Mouse (Mus musculus): ENCODE measurements around the gene Tdrd7. TPM values are rescaled to one million over a fixed set of nuclear protein-coding genes. Genes with fewer than 3 reads are reported as not detected.
A peak's percentile ranks its signal among the peaks of the same experiment; 100 is the strongest.

Gene Tdrd7
- polyA plus RNA-seq, 1 experiment from 2014 or later, result 9.6 TPM

DNA sequence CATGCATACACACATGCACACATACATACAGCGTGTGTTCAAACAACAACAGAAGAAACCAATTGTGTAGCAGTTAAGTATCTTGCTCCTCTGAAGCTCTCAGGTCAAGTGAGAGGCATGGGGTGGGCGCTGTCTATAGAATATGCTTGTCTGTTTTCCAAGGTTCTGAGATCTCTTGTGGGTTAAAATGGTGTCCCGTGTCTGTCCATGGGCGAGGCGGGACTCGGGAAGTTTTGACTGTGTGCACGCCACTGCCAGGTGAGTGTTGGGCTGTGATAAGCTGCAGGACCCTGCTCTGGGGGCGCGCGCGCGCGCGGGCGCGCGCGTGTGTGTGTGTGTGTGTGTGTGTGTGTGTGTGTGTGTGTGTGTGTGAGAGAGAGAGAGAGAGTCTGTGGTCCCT is 13.3 kb upstream of the Tdrd7 start:
- Histone ChIP-seq H3K4me1 (replicated peaks; ENCODE audit: control insufficient read depth, insufficient read depth, low read length) (no peaks in the 10 kb centered on the region), H3K27ac (ENCODE audit: low read depth, low read length) (no peak overlapping the region), H3K36me3 (ENCODE audit: control insufficient read depth, insufficient read depth, low read length) (no peaks in the 10 kb centered on the region), H3K9me3 (ENCODE audit: control insufficient read depth, low read length) (no peaks in the 10 kb centered on the region), H3K4me2 (ENCODE audit: low read depth, low read length, severe bottlenecking) (no peak overlapping the region), H3K27me3 (ENCODE audit: control insufficient read depth, insufficient read depth, low read length) (no peaks in the 10 kb centered on the region), H3K9ac (ENCODE audit: low read length) (no peak overlapping the region), H3K4me3 (ENCODE audit: low read depth, low read length) (no peak overlapping the region)
- WGBS, result 94% methylated on average over 18 of the region's 18 CpGs
- ATAC-seq (replicated peaks; ENCODE audit: low FRiP score), result no peak
- DNase-seq (ENCODE audit: low spot score), result no peak

DNA sequence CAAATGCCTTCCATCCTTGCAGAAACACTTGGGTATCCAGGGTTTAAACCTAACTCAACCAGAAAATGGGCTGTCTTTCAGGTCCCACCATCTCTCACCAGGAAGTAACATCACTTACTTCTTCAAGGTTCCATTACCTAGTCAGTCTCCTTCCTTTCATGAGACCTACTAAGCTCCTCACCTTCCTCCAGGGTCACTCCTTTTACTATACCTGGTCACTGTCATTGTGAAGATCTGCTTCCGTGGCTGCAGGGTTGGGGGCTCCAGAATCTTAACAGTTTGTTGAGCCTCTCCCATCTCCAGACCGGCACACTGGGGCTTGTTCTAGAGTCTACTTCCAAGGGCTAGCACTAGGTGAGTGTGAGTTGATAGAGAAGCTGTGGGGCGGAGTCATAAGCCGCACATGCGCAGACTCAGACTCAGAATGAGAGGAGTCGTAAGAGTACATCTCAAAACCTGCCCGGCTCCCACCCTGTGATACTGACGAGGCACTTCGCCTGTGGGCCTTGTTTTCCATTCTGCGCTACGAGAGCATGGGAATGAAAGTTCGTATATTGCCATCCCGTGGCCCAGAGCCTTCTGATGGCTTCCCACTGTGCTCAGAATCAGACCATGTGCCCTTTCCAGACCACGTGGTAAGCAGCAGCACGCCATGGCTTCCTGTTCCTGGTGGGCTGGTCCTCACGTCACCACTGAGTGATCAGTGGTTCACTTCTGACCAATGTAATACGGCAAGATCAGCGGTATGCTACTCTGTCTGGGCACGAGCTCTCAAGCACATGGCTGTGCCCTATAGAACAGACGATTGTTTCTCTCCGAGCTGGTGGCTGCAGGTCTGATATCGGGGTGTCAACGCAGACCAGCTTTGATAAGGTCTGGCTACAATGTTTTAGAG is 11.9 kb upstream of the Tdrd7 start:
- WGBS, result 94% methylated on average over 23 of the region's 23 CpGs
- Histone ChIP-seq H3K27ac (ENCODE audit: low read depth, low read length) (no peak overlapping the region), H3K9me3 (ENCODE audit: control insufficient read depth, low read length) (no peaks in the 10 kb centered on the region), H3K36me3 (ENCODE audit: control insufficient read depth, insufficient read depth, low read length) (no peaks in the 10 kb centered on the region), H3K9ac (ENCODE audit: low read length) (no peak overlapping the region), H3K4me3 (ENCODE audit: low read depth, low read length) (no peak overlapping the region), H3K27me3 (ENCODE audit: control insufficient read depth, insufficient read depth, low read length) (no peaks in the 10 kb centered on the region), H3K4me1 (replicated peaks; ENCODE audit: control insufficient read depth, insufficient read depth, low read length) (no peaks in the 10 kb centered on the region), H3K4me2 (ENCODE audit: low read depth, low read length, severe bottlenecking) (no peak overlapping the region)
- no peak for DNase-seq (ENCODE audit: low spot score)
- ATAC-seq (replicated peaks; ENCODE audit: low FRiP score), result no peak

DNA sequence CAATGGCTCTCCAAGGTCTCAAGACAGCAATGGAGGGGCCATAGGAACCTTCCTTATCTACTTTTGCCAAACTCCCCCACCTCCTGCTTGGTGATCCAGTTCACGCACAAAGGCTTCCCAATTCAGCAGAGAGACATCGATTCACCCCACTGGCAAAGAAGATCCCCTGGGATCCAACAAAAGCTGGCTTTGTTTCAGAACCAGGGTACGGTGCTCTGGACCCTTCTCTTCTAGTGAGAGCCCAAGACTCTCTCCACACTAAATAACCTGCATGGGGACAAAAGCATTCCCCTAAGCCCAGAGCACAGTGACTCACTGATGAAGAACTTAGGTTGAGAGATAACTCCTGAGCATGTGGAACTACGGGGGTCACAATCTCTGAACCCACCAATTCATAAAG is 9.9 kb upstream of the Tdrd7 start:
- no peaks in the 10 kb centered on the region for H3K27me3 ChIP-seq (ENCODE audit: control insufficient read depth, insufficient read depth, low read length)
- H3K4me2 ChIP-seq (ENCODE audit: low read depth, low read length, severe bottlenecking), result no peak overlapping the region
- ATAC-seq (replicated peaks; ENCODE audit: low FRiP score) (no peak), DNase-seq (ENCODE audit: low spot score) (no peak)
- WGBS, result 82% methylated on average over 4 of the region's 4 CpGs
- H3K4me1 ChIP-seq (replicated peaks; ENCODE audit: control insufficient read depth, insufficient read depth, low read length), result no peaks in the 10 kb centered on the region
- no peak overlapping the region for H3K4me3 ChIP-seq (ENCODE audit: low read depth, low read length)
- H3K27ac ChIP-seq (ENCODE audit: low read depth, low read length), result no peak overlapping the region
- H3K9me3 ChIP-seq (ENCODE audit: control insufficient read depth, low read length), result no peaks in the 10 kb centered on the region
- H3K9ac ChIP-seq (ENCODE audit: low read length), result no peak overlapping the region
- no peaks in the 10 kb centered on the region for H3K36me3 ChIP-seq (ENCODE audit: control insufficient read depth, insufficient read depth, low read length)

DNA sequence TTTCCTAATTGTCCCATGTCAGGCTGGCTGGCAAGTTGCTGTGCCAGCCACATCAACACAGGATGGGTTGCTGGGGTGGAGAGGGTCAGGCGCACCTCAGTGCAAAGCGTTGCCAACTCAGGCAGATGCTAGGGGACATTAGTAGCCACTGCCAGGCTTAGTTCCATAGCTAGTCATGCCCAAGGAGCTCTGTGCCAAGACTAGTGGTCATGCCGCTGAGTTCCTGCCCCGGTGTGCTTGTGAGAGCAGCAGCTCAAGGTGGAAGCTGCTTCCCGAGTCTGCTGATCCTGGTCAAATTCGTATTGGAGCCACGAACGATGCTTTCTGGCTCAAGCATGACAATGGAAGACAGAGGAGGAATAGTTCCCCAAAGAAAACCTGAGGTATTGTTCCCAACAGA is 9.0 kb upstream of the Tdrd7 start:
- H3K9me3 ChIP-seq (ENCODE audit: control insufficient read depth, low read length), result no peaks in the 10 kb centered on the region
- H3K4me2 ChIP-seq (ENCODE audit: low read depth, low read length, severe bottlenecking), result no peak overlapping the region
- no peak overlapping the region for H3K9ac ChIP-seq (ENCODE audit: low read length)
- H3K36me3 ChIP-seq (ENCODE audit: control insufficient read depth, insufficient read depth, low read length), result no peaks in the 10 kb centered on the region
- no peaks in the 10 kb centered on the region for H3K4me1 ChIP-seq (replicated peaks; ENCODE audit: control insufficient read depth, insufficient read depth, low read length)
- no peak overlapping the region for H3K4me3 ChIP-seq (ENCODE audit: low read depth, low read length)
- ATAC-seq (replicated peaks; ENCODE audit: low FRiP score) (no peak), DNase-seq (ENCODE audit: low spot score) (no peak)
- no peaks in the 10 kb centered on the region for H3K27me3 ChIP-seq (ENCODE audit: control insufficient read depth, insufficient read depth, low read length)
- 89% methylated on average over 8 of the region's 8 CpGs for WGBS
- no peak overlapping the region for H3K27ac ChIP-seq (ENCODE audit: low read depth, low read length)

- no peak for ATAC-seq (replicated peaks; ENCODE audit: low FRiP score)
- no peaks in the 10 kb centered on the region for H3K36me3 ChIP-seq (ENCODE audit: control insufficient read depth, insufficient read depth, low read length)
- no peak overlapping the region for H3K4me2 ChIP-seq (ENCODE audit: low read depth, low read length, severe bottlenecking)
- no peaks in the 10 kb centered on the region for H3K9me3 ChIP-seq (ENCODE audit: control insufficient read depth, low read length)
- no peak for DNase-seq (ENCODE audit: low spot score)
- H3K9ac ChIP-seq (ENCODE audit: low read length), result no peak overlapping the region
- no peaks in the 10 kb centered on the region for H3K4me1 ChIP-seq (replicated peaks; ENCODE audit: control insufficient read depth, insufficient read depth, low read length)
- 100% methylated on average over 4 of the region's 4 CpGs for whole genome bisulfite sequencing
- no peak overlapping the region for H3K27ac ChIP-seq (ENCODE audit: low read depth, low read length)
- H3K27me3 ChIP-seq (ENCODE audit: control insufficient read depth, insufficient read depth, low read length), result no peaks in the 10 kb centered on the region
- H3K4me3 ChIP-seq (ENCODE audit: low read depth, low read length), result no peak overlapping the region
These were observed 8.4 kb upstream of the Tdrd7 start for GRCm38 (mm10) chr4:45956706-45957105.

- ATAC-seq (replicated peaks; ENCODE audit: low FRiP score) (no peak), DNase-seq (ENCODE audit: low spot score) (no peak)
- H3K27ac ChIP-seq (ENCODE audit: low read depth, low read length), result no peak overlapping the region
- peaks cover 14% of the 10 kb centered on the region for H3K4me1 ChIP-seq (replicated peaks; ENCODE audit: control insufficient read depth, insufficient read depth, low read length)
- no peak overlapping the region for H3K4me2 ChIP-seq (ENCODE audit: low read depth, low read length, severe bottlenecking)
- no peaks in the 10 kb centered on the region for H3K36me3 ChIP-seq (ENCODE audit: control insufficient read depth, insufficient read depth, low read length)
- WGBS, result 40% methylated on average over 13 of the region's 13 CpGs
- no peaks in the 10 kb centered on the region for H3K9me3 ChIP-seq (ENCODE audit: control insufficient read depth, low read length)
- no peak overlapping the region for H3K4me3 ChIP-seq (ENCODE audit: low read depth, low read length)
- no peak overlapping the region; the same call in 1 of the 2 replicates for H3K9ac ChIP-seq (ENCODE audit: low read length)
- H3K27me3 ChIP-seq (ENCODE audit: control insufficient read depth, insufficient read depth, low read length), result no peaks in the 10 kb centered on the region
These were observed 758 bp downstream of the Tdrd7 start for GRCm38 (mm10) chr4:45965737-45966447.

GRCm38 (mm10) chr4:45966716-45967115 is 1.6 kb downstream of the Tdrd7 start:
- WGBS, result 17% methylated on average over 6 of the region's 6 CpGs
- no peak overlapping the region for H3K9ac ChIP-seq (ENCODE audit: low read length)
- H3K4me2 ChIP-seq (ENCODE audit: low read depth, low read length, severe bottlenecking), result no peak overlapping the region
- H3K27ac ChIP-seq (ENCODE audit: low read depth, low read length), result no peak overlapping the region
- DNase-seq (ENCODE audit: low spot score), result no peak
- no peaks in the 10 kb centered on the region for H3K9me3 ChIP-seq (ENCODE audit: control insufficient read depth, low read length)
- peaks cover 14% of the 10 kb centered on the region for H3K4me1 ChIP-seq (replicated peaks; ENCODE audit: control insufficient read depth, insufficient read depth, low read length)
- H3K4me3 ChIP-seq (ENCODE audit: low read depth, low read length), result no peak overlapping the region
- H3K36me3 ChIP-seq (ENCODE audit: control insufficient read depth, insufficient read depth, low read length), result no peaks in the 10 kb centered on the region
- H3K27me3 ChIP-seq (ENCODE audit: control insufficient read depth, insufficient read depth, low read length), result no peaks in the 10 kb centered on the region
- no peak for ATAC-seq (replicated peaks; ENCODE audit: low FRiP score)

DNA sequence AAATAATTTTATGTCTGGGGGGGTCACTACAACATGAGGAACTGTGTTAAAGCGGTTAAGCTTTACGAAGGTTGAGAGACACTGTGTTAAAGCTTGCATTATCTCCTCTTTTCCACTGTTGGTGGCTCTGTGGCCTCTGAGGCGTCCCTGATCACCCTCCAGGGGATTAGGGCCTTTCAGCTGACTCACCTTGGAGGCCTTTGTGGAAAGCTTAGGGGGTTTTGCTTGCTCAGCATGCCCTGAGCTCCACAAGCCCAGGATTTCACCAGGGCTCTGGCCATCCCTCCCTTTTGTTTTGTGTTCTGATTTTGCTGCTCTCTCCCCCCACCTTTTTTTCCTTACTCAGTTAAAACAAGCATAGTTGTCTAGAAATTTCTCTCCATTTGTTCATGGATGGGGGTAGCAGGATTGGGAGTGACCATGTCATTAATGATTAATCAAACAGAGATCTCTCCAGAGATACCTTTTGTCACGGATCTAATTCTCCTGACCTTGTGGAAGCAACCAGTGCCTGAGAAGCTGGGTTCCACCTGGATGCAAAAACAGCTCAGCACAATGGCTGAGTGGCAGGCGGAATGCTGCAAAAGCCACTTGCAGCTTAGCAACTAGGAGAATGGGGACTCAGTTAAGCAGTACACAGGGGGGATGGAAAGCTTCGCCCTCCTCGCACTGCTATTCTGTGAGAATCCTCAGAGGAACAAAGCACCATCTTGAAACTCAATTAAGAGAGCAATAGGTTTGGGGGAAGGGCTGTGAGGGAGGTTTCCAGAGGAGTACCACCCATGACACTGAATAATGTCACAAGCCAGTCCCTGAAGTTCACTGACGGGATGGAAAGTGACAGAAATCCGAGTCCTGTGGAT is 2.6 kb downstream of the Tdrd7 start:
- DNase-seq (ENCODE audit: low spot score), result peak; percentile 64
- 15% methylated on average over 9 of the region's 9 CpGs for WGBS
- no peak overlapping the region for H3K4me2 ChIP-seq (ENCODE audit: low read depth, low read length, severe bottlenecking)
- H3K27me3 ChIP-seq (ENCODE audit: control insufficient read depth, insufficient read depth, low read length), result no peaks in the 10 kb centered on the region; the same call in 1 of the 2 replicates
- H3K9ac ChIP-seq (ENCODE audit: low read length), result no peak overlapping the region
- peaks cover 14% of the 10 kb centered on the region for H3K4me1 ChIP-seq (replicated peaks; ENCODE audit: control insufficient read depth, insufficient read depth, low read length)
- no peak for ATAC-seq (replicated peaks; ENCODE audit: low FRiP score)
- no peak overlapping the region for H3K4me3 ChIP-seq (ENCODE audit: low read depth, low read length)
- peak overlapping the region; percentile 32 for H3K27ac ChIP-seq (ENCODE audit: low read depth, low read length)
- no peaks in the 10 kb centered on the region for H3K36me3 ChIP-seq (ENCODE audit: control insufficient read depth, insufficient read depth, low read length)
- H3K9me3 ChIP-seq (ENCODE audit: control insufficient read depth, low read length), result no peaks in the 10 kb centered on the region

Measured in forebrain, embryonic 11.5 days (tissue).